Mouse (Mus musculus): ENCODE results near the gene Dcdc2b.

Dcdc2b gene

GRCm38 (mm10) chr4:129621283-129621841 is 7.3 kb upstream of the Dcdc2b start:
- no peak for DNase-seq (ENCODE audit: low spot score in 2 of 2)

GRCm38 (mm10) chr4:129620419-129621282 is 6.6 kb upstream of the Dcdc2b start:
- DNase-seq (ENCODE audit: low spot score in 2 of 2) = no peak

DNA sequence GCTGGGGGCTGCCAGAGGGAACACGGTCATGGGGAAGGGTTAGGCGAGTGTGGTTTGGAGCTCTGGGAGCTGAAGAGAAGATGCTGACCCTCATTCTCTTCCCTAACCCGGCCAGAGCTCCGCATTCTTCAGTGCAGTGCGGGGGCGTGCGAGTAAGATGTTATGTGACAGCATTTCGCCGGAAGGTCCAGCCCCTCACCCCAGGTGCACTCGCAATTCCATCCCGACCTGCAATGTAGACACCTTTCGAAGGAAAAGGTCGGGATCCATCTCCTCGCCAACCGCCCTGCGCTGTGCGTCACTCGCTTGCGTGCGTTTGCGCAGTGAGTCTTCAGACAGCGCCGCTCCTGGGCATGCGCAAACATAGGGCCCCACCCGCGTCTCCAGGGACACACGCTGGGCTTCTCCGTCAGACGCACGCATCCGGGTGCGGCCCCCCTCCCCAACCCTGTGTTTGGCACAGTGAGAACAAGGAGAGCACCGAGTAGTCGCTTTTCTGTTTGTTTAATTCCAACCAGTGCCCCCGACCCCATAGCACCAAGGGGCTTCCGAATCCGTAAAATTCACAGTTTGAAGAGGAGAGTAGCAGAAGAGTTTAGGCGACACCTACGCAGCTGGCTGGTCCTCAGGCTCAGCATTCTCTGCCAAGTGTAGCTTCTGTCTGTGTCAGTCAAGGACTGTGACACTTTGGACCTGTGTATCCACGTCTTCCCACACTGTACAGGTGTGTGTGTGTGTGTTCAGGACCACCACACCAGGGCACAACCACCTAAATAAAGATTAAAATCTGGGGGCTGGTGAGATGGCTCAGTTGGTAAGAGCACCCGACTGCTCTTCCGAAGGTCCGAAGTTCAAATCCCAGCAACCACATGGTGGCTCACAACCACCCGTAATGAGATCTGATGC is 5.0 kb upstream of the Dcdc2b start, which contains the start of gene Iqcc:
TSS of gene Iqcc (minus strand) at position 314 of the 906 bp plus-strand sequence.
- peak; percentile 95 to 96 for DNase-seq (ENCODE audit: low spot score in 2 of 2)

DNA sequence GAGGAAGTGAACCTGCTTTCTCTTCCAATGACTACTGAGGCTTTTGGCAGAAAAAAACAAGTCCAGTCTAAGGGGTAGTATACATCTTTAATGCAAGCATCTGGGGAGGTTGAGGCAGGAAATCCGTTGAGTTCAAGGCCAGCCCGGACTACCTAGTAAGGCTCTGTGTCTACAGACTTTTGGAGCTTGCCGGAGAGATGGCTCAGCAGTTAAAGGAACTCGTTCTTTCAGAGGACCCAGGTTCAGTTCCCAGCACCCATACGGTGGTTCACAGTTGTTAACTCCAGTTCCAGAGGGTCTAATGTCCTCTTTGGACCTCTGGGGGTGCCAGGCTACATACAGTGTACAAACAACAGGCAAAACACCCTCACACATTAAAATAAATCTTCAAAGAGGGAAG is 4.0 kb upstream of the Dcdc2b start:
- DNase-seq (ENCODE audit: low spot score in 2 of 2) = no peak

DNA sequence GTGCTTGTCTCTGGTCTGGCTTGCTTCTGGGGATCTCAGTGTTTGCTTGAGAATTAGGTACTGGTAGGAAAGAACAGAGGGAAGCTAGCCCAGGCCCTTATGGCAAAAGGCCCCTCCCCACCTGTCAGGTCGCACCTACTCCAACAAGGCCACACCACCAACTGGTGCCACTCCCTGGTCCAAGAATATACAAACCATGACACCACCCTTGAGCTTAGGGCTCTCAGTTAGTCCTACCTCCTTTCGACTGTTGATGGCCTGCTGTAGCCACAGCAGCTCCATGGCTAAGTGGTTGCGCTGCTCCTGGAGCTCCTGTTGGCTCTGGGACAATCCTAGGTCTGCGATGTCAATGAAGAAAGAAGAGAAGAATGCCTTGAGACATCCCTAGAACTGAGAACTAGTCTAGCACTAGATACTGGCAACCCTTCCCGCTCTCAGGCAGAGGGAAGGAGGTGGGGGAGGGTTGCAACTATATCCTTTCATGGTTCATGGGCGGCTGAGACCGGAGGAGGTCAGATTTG is 3.1 kb upstream of the Dcdc2b start:
- DNase-seq (ENCODE audit: low spot score in 2 of 2) = no peak

- DNase-seq (ENCODE audit: low spot score in 2 of 2) = no peak
Observed at GRCm38 (mm10) chr4:129616631-129617030, 2.6 kb upstream of the Dcdc2b start.

- DNase-seq (ENCODE audit: low spot score in 2 of 2) = no peak
Observed at GRCm38 (mm10) chr4:129615801-129616290, 1.8 kb upstream of the Dcdc2b start.

GRCm38 (mm10) chr4:129610472-129610871 is 3.6 kb downstream of the Dcdc2b start:
- DNase-seq (ENCODE audit: low spot score in 2 of 2) = no peak

- DNase-seq (ENCODE audit: low spot score in 2 of 2) = peak; percentile 74 to 84
Observed at GRCm38 (mm10) chr4:129610026-129610425, 4.0 kb downstream of the Dcdc2b start.

GRCm38 (mm10) chr4:129609139-129609631 is 4.9 kb downstream of the Dcdc2b start:
- peak in 1 of 2 experiments; percentile 44 for DNase-seq (ENCODE audit: low spot score in 2 of 2)

DNA sequence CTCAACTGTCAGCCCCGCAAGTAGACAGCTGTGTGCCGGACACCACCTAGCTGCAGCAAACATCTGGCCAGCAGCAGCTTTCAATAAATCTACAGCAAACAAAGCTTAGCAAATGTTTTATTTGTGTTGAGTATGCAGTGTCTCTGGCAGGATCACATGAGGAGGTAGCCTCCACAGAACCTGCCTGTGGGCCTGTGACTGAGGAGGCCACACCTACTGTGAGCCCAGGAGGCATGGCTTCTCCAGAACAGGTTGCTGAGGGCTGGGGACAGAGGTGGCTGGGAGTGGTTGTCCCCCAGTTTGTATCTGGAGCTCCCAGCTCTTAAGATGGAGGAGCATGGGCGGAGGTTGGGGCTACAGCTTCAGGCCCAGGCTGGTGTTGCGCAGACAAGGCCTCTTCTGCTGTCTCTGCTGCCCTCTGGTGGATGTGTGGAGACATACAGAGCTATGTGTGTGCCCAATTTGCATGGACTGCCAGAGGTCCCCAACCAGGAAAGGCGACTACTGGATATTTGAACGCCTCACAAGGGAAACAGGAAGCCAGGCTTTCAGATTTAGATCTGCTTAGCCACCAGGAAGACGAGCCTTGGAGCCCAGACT is 5.5 kb downstream of the Dcdc2b start:
- peak; percentile 79 to 91 for DNase-seq (ENCODE audit: low spot score in 2 of 2)

- peak; percentile 78 to 84 for DNase-seq (ENCODE audit: low spot score in 2 of 2)
Observed at GRCm38 (mm10) chr4:129600233-129601158, 13.6 kb downstream of the Dcdc2b start, which contains the start of the genes Eif3i and Tmem234. TSS of gene Eif3i (minus strand) at chr4:129600648. TSS of gene Tmem234 (plus strand) at chr4:129600668.

GRCm38 (mm10) chr4:129588865-129589264 is 25.2 kb downstream of the Dcdc2b start:
- no peak for DNase-seq (ENCODE audit: low spot score in 2 of 2)

- no peak for DNase-seq (ENCODE audit: low spot score in 2 of 2)
Observed at GRCm38 (mm10) chr4:129586943-129587342, 27.1 kb downstream of the Dcdc2b start.

- no peak for DNase-seq (ENCODE audit: low spot score in 2 of 2)
Observed at GRCm38 (mm10) chr4:129585773-129586172, 28.3 kb downstream of the Dcdc2b start.

GRCm38 (mm10) chr4:129584884-129585608 is 29.0 kb downstream of the Dcdc2b start:
- DNase-seq (ENCODE audit: low spot score in 2 of 2) = peak; percentile 85 to 92

DNA sequence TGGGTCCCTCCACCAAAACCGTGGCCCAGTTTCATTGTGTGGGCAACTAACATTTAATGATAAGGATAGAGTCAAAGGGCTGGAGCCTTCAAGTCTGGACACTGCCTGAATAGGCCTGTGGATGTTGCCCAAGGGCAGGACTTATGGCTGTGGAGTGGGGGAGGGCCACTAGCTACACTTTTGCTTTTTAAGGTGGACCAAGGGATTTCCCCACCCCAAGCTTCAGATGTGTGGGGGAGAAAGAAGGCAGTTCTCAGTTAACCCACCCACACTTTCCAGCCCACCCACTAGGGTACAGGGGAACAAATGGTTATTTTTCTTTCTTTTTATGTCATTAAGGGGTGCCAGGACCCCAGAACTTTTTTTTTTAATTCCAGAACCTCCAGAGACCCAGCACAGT is 29.7 kb downstream of the Dcdc2b start:
- DNase-seq (ENCODE audit: low spot score in 2 of 2) = no peak

GRCm38 (mm10) chr4:129582251-129582650 is 31.8 kb downstream of the Dcdc2b start:
- DNase-seq (ENCODE audit: low spot score in 2 of 2) = no peak

DNA sequence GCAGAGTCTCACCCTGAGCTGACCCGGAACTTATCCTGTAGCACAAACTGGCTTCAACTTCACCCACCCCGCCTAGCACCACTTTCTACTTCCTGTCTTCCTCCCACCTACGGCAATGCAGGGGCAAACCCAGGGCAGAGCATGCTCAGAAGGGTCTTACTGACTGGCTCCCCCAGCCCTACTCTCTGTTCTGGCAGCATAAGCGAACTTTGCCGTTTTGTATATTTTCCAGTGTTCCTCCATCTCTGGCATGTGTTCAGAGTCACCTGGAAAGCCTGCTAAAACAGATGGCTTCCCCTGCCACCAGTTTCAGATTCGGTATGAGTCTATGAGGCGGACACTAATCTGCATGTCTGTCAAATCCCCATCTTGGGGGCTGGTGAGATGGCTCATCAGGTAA is 33.7 kb downstream of the Dcdc2b start:
- DNase-seq (ENCODE audit: low spot score in 2 of 2) = peak; percentile 66 to 70

All from thymus, postnatal 10 days (tissue).